Mouse (Mus musculus): ENCODE data around the gene Cd248. TPM values are rescaled to one million over a fixed set of nuclear protein-coding genes. Genes with fewer than 3 reads are reported as not detected.

The Cd248 gene
- polyA plus RNA-seq, 1 experiment from 2014 or later = 23.6 TPM

GRCm38 (mm10) chr19:5068570-5069234 lies 824 bp downstream of the Cd248 start:
- Histone ChIP-seq H3K4me3 (peak overlapping the region; percentile 62), H3K27me3 (replicated peaks) (peaks cover 36% of the 10 kb centered on the region), H3K36me3 (no peaks in the 10 kb centered on the region), H3K9me3 (no peaks in the 10 kb centered on the region), H3K4me2 (peak overlapping the region; percentile 84), H3K4me1 (peaks cover 76% of the 10 kb centered on the region), H3K9ac (peak overlapping the region; percentile 88), H3K27ac (replicated peaks) (0 out of 2 replicates have a peak overlapping the region, but pooled peaks have one; percentile 66)
- WGBS = 36% methylated on average over 21 of the region's 21 CpGs
- ATAC-seq (ENCODE audit: extremely low read depth, insufficient number of reproducible peaks, low FRiP score, low TSS enrichment) = no peak

GRCm38 (mm10) chr19:5069486-5069885 lies 1.6 kb downstream of the Cd248 start:
- no peaks in the 10 kb centered on the region for H3K36me3 ChIP-seq
- H3K4me1 ChIP-seq = peaks cover 76% of the 10 kb centered on the region
- H3K27me3 ChIP-seq (replicated peaks) = peaks cover 44% of the 10 kb centered on the region
- peak overlapping the region; percentile 62; the same call in 1 of the 2 replicates for H3K4me3 ChIP-seq
- 77% methylated on average over 5 of the region's 5 CpGs for WGBS
- no peaks in the 10 kb centered on the region for H3K9me3 ChIP-seq
- ATAC-seq (ENCODE audit: extremely low read depth, insufficient number of reproducible peaks, low FRiP score, low TSS enrichment) = no peak
- H3K4me2 ChIP-seq = peak overlapping the region; percentile 84
- H3K9ac ChIP-seq = peak overlapping the region; percentile 80; the same call in 1 of the 2 replicates
- H3K27ac ChIP-seq (replicated peaks) = no peak overlapping the region

DNA sequence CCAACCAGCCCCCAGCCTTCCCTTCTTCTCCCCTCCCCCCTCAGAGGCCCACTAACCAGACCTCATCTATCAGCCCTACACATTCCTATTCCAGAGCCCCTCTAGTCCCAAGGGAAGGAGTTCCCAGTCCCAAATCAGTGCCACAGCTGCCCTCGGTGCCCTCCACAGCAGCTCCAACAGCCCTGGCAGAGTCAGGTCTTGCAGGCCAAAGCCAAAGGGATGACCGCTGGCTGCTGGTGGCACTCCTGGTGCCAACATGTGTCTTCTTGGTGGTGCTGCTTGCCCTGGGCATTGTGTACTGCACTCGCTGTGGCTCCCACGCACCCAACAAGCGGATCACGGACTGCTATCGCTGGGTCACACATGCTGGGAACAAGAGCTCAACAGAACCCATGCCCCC lies 2.1 kb downstream of the Cd248 start:
- peaks cover 72% of the 10 kb centered on the region for H3K4me1 ChIP-seq
- peak overlapping the region; percentile 80 for H3K9ac ChIP-seq
- 69% methylated on average over 7 of the region's 7 CpGs for WGBS
- H3K4me2 ChIP-seq = peak overlapping the region; percentile 84
- H3K4me3 ChIP-seq = peak overlapping the region; percentile 59
- no peaks in the 10 kb centered on the region for H3K36me3 ChIP-seq
- H3K27ac ChIP-seq (replicated peaks) = 0 out of 2 replicates have a peak overlapping the region, but pooled peaks have one; percentile 3
- no peaks in the 10 kb centered on the region for H3K9me3 ChIP-seq
- no peak for ATAC-seq (ENCODE audit: extremely low read depth, insufficient number of reproducible peaks, low FRiP score, low TSS enrichment)
- peaks cover 49% of the 10 kb centered on the region for H3K27me3 ChIP-seq (replicated peaks)

DNA sequence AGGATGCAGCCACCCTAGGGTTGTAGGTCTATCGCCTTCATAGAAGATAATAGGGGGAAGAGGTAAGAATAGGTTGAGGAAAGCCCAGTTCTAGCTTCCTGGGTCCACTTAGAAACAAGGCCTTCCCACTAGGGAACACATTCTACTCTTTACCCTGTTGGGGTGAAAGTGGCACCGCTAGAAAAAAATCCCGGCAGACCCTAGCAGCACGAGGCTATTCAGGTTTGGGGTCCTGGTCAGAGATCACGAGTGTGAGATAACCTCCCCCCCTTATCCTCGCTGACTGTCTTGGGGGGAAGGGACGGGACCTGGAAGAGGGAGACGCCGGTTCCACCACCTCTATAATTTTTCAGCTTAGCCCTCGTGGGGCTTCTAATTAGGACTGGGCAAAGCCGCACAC lies 3.2 kb downstream of the Cd248 start:
- Histone ChIP-seq H3K27me3 (replicated peaks) (peaks cover 54% of the 10 kb centered on the region), H3K4me3 (peak overlapping the region; percentile 59), H3K9ac (peak overlapping the region; percentile 80), H3K4me1 (peaks cover 65% of the 10 kb centered on the region), H3K27ac (replicated peaks) (peak overlapping the region; percentile 76), H3K4me2 (peak overlapping the region; percentile 84), H3K36me3 (no peaks in the 10 kb centered on the region), H3K9me3 (no peaks in the 10 kb centered on the region)
- ATAC-seq (ENCODE audit: extremely low read depth, insufficient number of reproducible peaks, low FRiP score, low TSS enrichment) = no peak
- WGBS = 19% methylated on average over 11 of the region's 11 CpGs

DNA sequence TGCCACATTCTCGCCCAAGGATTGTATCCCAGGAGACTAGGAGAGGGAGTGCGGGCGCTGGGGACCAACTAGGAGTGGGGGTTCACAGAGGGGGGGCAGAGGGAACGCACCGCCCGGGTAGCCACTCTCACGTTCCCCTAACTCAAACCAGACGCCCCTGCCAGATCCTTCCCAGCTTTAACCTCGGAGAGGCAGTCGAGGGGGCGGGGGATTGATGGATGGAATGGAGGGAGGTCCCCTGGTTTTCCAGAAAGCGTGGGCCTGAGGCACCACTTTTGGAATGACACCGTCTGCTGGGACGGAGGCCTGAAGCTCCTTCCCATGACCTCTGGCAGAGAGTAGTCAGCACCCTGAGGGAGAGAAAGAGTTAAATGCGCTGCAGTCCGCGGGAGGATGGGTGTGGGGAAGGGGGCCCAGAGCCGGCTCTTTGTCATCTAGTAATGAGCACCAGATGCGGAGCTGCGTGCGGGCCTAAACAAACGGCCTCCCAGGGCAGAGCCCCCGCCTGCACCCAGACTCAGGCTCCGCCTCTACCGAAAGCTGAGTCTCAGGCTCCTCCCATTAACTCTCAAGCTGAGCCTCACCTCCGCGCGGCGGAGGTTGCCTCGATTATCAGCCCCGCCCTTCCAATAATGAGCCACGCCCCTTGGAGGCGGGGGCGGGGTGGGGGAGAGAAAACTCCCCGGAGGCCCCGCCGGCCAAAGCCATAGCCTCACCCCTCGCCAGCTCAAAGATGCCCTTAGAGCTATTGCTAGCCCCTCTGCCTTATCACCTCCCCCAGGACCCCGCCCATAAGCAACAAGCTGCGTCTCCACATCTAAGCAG lies 3.9 kb downstream of the Cd248 start:
- Histone ChIP-seq H3K9me3 (no peaks in the 10 kb centered on the region), H3K27ac (replicated peaks) (peak overlapping the region; percentile 76), H3K4me2 (peak overlapping the region; percentile 84), H3K9ac (peak overlapping the region; percentile 80), H3K4me1 (peaks cover 63% of the 10 kb centered on the region), H3K27me3 (replicated peaks) (peaks cover 54% of the 10 kb centered on the region), H3K36me3 (no peaks in the 10 kb centered on the region), H3K4me3 (peak overlapping the region; percentile 59)
- ATAC-seq (ENCODE audit: extremely low read depth, insufficient number of reproducible peaks, low FRiP score, low TSS enrichment) = peak; percentile 67
- 2% methylated on average over 40 of the region's 40 CpGs for WGBS

DNA sequence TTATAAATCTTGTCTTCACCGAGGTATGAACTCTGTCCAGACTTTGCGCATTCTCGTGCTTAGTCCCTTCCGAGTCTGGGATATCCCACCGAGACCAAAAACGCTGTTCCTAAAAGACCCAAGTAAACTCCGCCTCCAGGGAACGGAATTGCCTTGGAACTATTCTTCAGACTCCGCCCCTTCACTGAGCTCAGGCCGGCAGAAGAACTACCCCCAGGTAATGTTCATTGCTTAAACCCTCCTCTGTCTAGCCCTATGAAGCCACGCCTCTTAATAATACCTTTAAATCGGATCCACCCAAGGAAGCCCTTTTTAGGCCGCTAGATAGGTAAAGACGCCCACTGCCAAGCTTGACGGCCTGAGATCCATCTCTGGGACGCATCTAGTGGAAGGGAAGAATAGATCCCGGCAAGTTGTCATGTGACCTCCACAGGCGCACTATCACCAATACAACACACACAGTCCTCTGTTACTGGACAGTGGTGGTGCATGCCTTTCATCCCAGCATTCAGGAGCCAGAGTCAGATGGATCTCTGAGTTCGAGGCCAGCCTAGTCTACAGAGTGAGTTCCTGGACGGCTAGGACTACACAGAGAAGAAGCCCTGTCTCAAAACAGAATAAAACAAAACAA lies 4.6 kb downstream of the Cd248 start:
- Histone ChIP-seq H3K4me2 (peak overlapping the region; percentile 84), H3K4me1 (peaks cover 56% of the 10 kb centered on the region), H3K4me3 (peak overlapping the region; percentile 59), H3K36me3 (no peaks in the 10 kb centered on the region), H3K27ac (replicated peaks) (peak overlapping the region; percentile 76), H3K9me3 (no peaks in the 10 kb centered on the region), H3K27me3 (replicated peaks) (peaks cover 54% of the 10 kb centered on the region), H3K9ac (peak overlapping the region; percentile 80)
- 2% methylated on average over 20 of the region's 20 CpGs for WGBS
- no peak for ATAC-seq (ENCODE audit: extremely low read depth, insufficient number of reproducible peaks, low FRiP score, low TSS enrichment)

GRCm38 (mm10) chr19:5073028-5073427 lies 5.2 kb downstream of the Cd248 start:
- Histone ChIP-seq H3K4me2 (peak overlapping the region; percentile 84), H3K9ac (no peak overlapping the region), H3K4me1 (peaks cover 50% of the 10 kb centered on the region), H3K4me3 (peak overlapping the region; percentile 59), H3K9me3 (no peaks in the 10 kb centered on the region), H3K36me3 (no peaks in the 10 kb centered on the region), H3K27ac (replicated peaks) (peak overlapping the region; percentile 76; the same call in 1 of the 2 replicates), H3K27me3 (replicated peaks) (peaks cover 55% of the 10 kb centered on the region)
- no peak for ATAC-seq (ENCODE audit: extremely low read depth, insufficient number of reproducible peaks, low FRiP score, low TSS enrichment)
- WGBS = 1% methylated on average over 15 of the region's 15 CpGs

- Histone ChIP-seq H3K4me3 (no peak overlapping the region), H3K27ac (replicated peaks) (no peak overlapping the region), H3K9me3 (no peaks in the 10 kb centered on the region), H3K4me2 (no peak overlapping the region), H3K27me3 (replicated peaks) (peaks cover 54% of the 10 kb centered on the region), H3K36me3 (no peaks in the 10 kb centered on the region), H3K4me1 (peaks cover 46% of the 10 kb centered on the region), H3K9ac (no peak overlapping the region; the same call in 1 of the 2 replicates)
- WGBS = 30% methylated on average over 5 of the region's 5 CpGs
- ATAC-seq (ENCODE audit: extremely low read depth, insufficient number of reproducible peaks, low FRiP score, low TSS enrichment) = no peak
Measured at GRCm38 (mm10) chr19:5073518-5073917, 5.6 kb downstream of the Cd248 start.

DNA sequence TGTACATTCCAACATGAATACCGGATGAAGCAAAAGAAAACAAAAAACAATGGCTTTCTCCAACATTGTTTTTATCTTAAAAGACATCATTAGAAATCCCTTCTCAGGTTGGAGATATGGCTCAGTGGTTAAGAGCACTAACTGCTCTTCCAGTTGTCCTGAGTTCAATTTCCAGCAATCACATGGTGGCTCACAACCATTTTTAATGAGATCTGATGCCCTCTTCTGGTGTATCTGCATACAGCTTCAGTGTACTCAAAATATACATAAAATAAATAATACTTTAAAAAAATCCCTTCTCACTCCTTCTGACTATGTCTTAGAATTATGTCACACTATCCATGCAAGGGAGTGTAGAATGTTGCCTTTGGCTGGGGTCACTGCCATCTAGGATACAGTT lies 11.4 kb downstream of the Cd248 start:
- Histone ChIP-seq H3K9me3 (no peaks in the 10 kb centered on the region), H3K36me3 (no peaks in the 10 kb centered on the region), H3K4me2 (no peak overlapping the region), H3K27ac (replicated peaks) (no peak overlapping the region), H3K4me1 (no peaks in the 10 kb centered on the region), H3K4me3 (no peak overlapping the region), H3K9ac (no peak overlapping the region), H3K27me3 (replicated peaks) (peaks cover 65% of the 10 kb centered on the region)
- no peak for ATAC-seq (ENCODE audit: extremely low read depth, insufficient number of reproducible peaks, low FRiP score, low TSS enrichment)
- 85% methylated on average over 1 of the region's 1 CpGs for WGBS

DNA sequence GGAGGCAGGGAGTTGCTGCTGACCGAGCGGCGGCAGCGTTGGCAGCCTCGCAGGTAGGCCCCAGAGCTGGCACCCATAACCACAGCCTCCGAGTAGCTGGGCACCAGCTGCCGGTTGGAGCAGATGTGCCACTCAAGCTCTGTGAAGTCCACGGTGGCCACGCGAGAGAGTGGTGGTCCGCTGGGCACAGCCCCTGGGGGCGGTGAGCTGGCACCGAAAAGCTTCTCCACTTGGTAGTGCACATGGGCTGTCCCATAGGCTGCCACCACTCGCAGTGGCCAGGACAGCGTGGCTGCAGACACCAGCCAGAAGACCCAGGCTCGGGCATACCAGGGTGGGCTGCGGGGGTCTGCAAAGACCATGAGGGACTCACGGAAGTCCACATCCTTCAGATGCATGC lies 14.1 kb downstream of the Cd248 start:
- Histone ChIP-seq H3K9ac (no peak overlapping the region), H3K27me3 (replicated peaks) (peaks cover 78% of the 10 kb centered on the region), H3K9me3 (no peaks in the 10 kb centered on the region), H3K4me2 (no peak overlapping the region), H3K36me3 (no peaks in the 10 kb centered on the region), H3K4me3 (no peak overlapping the region), H3K27ac (replicated peaks) (no peak overlapping the region), H3K4me1 (peaks cover 12% of the 10 kb centered on the region; the same call in 1 of the 2 replicates)
- 54% methylated on average over 18 of the region's 18 CpGs for WGBS
- no peak for ATAC-seq (ENCODE audit: extremely low read depth, insufficient number of reproducible peaks, low FRiP score, low TSS enrichment)

- Histone ChIP-seq H3K9ac (no peak overlapping the region), H3K4me2 (no peak overlapping the region), H3K27me3 (replicated peaks) (peaks cover 78% of the 10 kb centered on the region), H3K4me1 (peaks cover 17% of the 10 kb centered on the region), H3K36me3 (no peaks in the 10 kb centered on the region), H3K4me3 (no peak overlapping the region), H3K9me3 (no peaks in the 10 kb centered on the region), H3K27ac (replicated peaks) (no peak overlapping the region)
- WGBS = 55% methylated on average over 24 of the region's 24 CpGs
- ATAC-seq (ENCODE audit: extremely low read depth, insufficient number of reproducible peaks, low FRiP score, low TSS enrichment) = no peak
Measured at GRCm38 (mm10) chr19:5082596-5082995, 14.7 kb downstream of the Cd248 start.

Measured in heart, embryonic 13.5 days (tissue).